Mouse (Mus musculus) frontal cortex, postnatal 36 days (tissue): ENCODE measurements around the gene Ccnh.
"Not testable (repeated sequence)": the region's sequence is repeated elsewhere in the genome, so short reads cannot be mapped to it uniquely, and the experiment has no call there.

ENCODE experiments used
- DNase-seq, 2 experiments: peaks; one replicate each; pipeline ENCODE4 v3.0.0; 2022; ENCODE audit warnings: low spot score in 2 of 2

Ccnh gene

GRCm38 (mm10) chr13:85188903-85189643, at the start of gene Ccnh:
Gene Ccnh (plus strand): TSS chr13:85189408.
- DNase-seq = peak; percentile 91 to 96

DNA sequence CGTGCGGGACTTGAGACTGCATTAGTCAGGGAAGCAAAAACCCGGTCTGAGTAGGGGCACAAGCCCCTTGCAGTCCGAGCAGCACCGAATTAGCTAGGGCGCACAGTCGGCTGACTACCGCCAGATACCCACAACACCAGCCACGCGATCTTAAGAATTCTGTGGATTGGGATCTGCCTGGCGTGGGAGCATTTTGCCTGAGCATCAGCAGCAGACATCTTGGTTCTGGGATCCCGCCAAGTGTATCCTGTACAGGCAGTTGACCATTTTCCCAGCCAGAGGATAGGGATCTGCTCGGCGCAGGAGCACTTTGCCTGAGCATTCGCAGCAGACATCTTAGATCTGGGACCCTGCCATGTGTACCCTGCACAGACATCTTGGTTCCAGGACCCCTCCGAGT, 45.8 kb upstream of the Ccnh start:
- DNase-seq = not testable (repeated sequence)

GRCm38 (mm10) chr13:85146471-85146870, 42.7 kb upstream of the Ccnh start:
- DNase-seq = no peak

- no peak for DNase-seq
These were observed 34.5 kb upstream of the Ccnh start for GRCm38 (mm10) chr13:85154746-85155145.

- no peak for DNase-seq
These were observed 29.2 kb upstream of the Ccnh start for GRCm38 (mm10) chr13:85159971-85160370.

GRCm38 (mm10) chr13:85164512-85165124, 24.6 kb upstream of the Ccnh start:
- DNase-seq = peak in 1 of 2 experiments; percentile 27

- DNase-seq = no peak
These were observed 475 bp downstream of the Ccnh start for GRCm38 (mm10) chr13:85189644-85190121.

GRCm38 (mm10) chr13:85191253-85191652, 2.0 kb downstream of the Ccnh start:
- no peak for DNase-seq

DNA sequence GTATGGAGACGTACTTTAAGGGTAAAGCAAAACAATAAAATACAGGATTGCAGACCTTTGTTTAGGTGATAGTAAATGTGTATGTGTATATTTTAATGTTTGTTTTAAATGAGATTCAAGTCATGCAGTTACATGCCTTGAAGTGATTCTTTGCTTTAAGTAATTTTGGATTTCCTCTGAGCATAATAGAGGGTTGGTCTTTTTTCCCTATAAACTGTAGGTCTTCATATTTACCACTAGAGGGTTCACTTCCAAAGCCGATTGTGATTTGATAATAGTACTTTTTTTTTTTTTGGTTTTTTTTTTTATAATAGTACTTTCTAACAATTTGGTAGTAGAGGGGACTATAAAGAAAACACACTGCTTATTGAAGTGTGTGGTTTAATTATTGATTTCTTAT, 18.3 kb downstream of the Ccnh start:
- no peak for DNase-seq

DNA sequence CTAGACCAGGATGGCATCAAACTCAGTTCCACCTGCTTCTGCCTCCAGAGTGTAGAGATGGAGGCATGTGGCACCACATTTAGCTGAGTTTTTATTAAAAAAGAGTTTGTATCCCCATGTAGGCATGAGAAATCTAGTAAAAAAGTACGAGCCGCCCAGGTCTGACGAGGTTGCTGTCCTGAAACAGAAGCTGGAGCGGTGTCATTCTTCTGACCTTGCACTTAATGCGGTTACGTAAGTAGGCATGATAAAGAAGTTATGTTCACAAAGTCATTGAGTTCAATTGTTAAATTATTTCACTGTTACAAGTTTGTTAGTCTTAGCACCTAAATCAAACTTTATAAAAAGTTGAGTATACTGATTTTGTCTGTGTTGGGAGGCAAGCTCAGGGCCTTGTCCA, 19.4 kb downstream of the Ccnh start:
- DNase-seq = no peak

DNA sequence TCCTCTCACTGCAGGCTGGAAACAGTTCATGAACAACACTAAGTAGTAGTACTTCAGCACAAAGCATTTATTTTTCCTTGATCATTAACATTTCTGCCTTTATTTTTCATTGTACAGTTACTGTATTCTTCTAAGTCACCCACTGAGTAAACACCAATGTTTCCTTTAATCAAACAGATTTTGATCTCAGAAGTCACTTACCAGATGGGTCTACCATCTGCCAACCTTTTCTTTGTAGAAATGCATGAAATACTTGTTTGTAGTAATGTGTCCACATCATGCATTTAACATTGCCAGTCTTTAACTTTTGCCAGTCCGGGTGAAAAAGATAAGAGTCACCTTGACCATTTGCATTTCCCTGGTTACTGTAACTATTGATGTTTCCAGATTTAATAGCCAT, 21.1 kb downstream of the Ccnh start:
- no peak for DNase-seq

DNA sequence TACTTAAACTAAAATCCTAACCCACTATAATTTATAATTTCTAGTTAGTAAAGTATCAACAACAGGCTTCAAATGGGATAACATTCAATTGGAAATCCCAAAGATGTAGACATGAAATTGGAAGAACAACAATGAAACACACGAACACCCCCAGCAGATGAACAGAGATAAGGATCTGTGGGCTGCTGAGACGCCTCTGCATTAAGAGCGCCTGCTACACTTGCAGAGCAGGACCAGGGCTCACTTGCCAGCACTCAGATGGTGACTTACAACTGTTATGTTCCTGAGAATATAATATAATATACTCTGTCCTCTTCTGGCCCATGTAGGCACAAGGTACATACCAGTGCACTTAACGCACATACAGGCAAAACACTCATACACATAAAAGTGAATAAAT, 29.4 kb downstream of the Ccnh start:
- DNase-seq = no peak

- no peak for DNase-seq
These were observed 49.6 kb downstream of the Ccnh start for GRCm38 (mm10) chr13:85238760-85239159.
